Mouse (Mus musculus): ENCODE measurements around the gene Acsf3.

DNA sequence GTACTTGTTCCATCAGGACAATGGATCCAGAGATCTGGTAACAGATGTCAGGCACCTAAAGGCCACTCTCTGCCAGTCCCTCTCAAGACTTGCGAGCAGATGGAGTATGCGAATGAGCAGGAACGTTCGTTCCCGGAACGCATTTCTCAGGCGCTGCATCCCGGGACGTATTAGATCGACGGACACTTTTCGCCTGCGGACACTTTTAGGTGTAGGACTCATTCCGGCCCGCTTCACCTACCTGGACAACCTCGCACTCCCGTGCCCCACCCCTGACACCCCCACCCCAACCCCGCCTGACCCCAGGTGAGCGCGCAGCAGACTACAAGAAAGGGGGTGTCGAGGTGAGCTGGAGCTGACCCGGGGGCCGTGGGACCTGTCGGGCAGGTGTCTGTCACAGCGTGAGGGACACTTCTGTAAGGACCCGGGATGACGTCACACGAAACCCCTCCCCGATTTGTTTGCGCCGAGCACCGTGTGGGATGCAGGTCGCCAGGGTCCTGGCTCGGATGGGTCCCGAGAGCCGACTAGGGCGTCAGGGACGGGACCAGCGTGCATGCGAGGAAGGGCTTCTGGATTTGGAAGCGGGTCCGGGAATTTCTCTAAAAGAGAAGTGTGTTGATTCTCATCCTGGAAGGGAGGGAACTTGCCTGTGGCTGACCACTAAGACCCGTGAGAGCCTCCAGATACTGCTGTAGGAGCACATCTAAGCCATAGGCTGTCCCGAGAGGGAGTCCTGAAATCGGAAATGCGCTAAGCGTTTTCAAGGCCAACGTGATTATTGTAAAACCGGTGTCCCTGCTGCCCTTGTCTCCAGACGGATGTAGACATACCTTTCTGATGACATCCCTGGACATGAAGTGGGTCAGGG is at the start of gene Acsf3:
- TF ChIP-seq CTCF (IDR thresholded peaks at IDR 0.05; ENCODE audit: extremely low read depth, insufficient read length, insufficient replicate concordance, low read depth, low read length), result no peak
- no peak for TF ChIP-seq POLR2A (IDR thresholded peaks at IDR 0.05; ENCODE audit: low read depth, low read length)
